Mouse (Mus musculus) layer of hippocampus, adult 9-11 months (tissue): ENCODE results near the gene Cpxm2.

Experiments
- DNase-seq: peaks from one replicate; pipeline ENCODE4 v3.0.0; 2022

The Cpxm2 gene

GRCm38 (mm10) chr7:132015193-132015592 is 139.3 kb downstream of the Cpxm2 start:
- DNase-seq, result no peak

GRCm38 (mm10) chr7:132013970-132014369 is 140.6 kb downstream of the Cpxm2 start:
- no peak for DNase-seq

GRCm38 (mm10) chr7:132012969-132013679 is 141.4 kb downstream of the Cpxm2 start:
- DNase-seq, result peak; percentile 52

GRCm38 (mm10) chr7:132009002-132009401 is 145.5 kb downstream of the Cpxm2 start:
- no peak for DNase-seq

GRCm38 (mm10) chr7:132005996-132006696 is 148.4 kb downstream of the Cpxm2 start:
- peak; percentile 44 for DNase-seq

- no peak for DNase-seq
Observed at GRCm38 (mm10) chr7:131992873-131993272, 161.7 kb downstream of the Cpxm2 start.

- DNase-seq, result no peak
Observed at GRCm38 (mm10) chr7:131992226-131992625, 162.3 kb downstream of the Cpxm2 start.

- no peak for DNase-seq
Observed at GRCm38 (mm10) chr7:131989056-131989455, 165.5 kb downstream of the Cpxm2 start.
